Mouse (Mus musculus) CD8-positive naive resting alpha-beta T cell, adult 2 months (primary cell): ENCODE results near the gene Dusp1.
A peak's percentile ranks its signal among the peaks of the same experiment; 100 is the strongest.

Experiments
- DNase-seq, 2 experiments: peaks; one replicate each; pipeline ENCODE4 v3.0.0; 2022; ENCODE audit warnings: low read depth in 2 of 2, low spot score in 2 of 2

Gene Dusp1

GRCm38 (mm10) chr17:26563476-26563875 is 1.5 kb upstream of the Dusp1 start:
- no peak for DNase-seq

- DNase-seq, result no peak
Observed at GRCm38 (mm10) chr17:26562292-26562691, 364 bp upstream of the Dusp1 start.

GRCm38 (mm10) chr17:26561290-26561640 is 663 bp downstream of the Dusp1 start, which contains the start of gene Ergic1:
Gene Ergic1, plus strand, starts transcription at chr17:26561489.
- DNase-seq, result peak; percentile 63 to 68

- peak in 1 of 2 experiments; percentile 2 for DNase-seq
Observed at GRCm38 (mm10) chr17:26560526-26561289, 1.2 kb downstream of the Dusp1 start.

GRCm38 (mm10) chr17:26553033-26553432 is 8.9 kb downstream of the Dusp1 start:
- no peak for DNase-seq

- DNase-seq, result no peak
Observed at GRCm38 (mm10) chr17:26551104-26551503, 10.8 kb downstream of the Dusp1 start.

- DNase-seq, result no peak
Observed at GRCm38 (mm10) chr17:26549148-26549809, 12.6 kb downstream of the Dusp1 start.

GRCm38 (mm10) chr17:26548566-26548965 is 13.4 kb downstream of the Dusp1 start:
- DNase-seq, result no peak

GRCm38 (mm10) chr17:26547771-26548170 is 14.2 kb downstream of the Dusp1 start:
- DNase-seq, result no peak

- no peak for DNase-seq
Observed at GRCm38 (mm10) chr17:26544319-26544963, 17.5 kb downstream of the Dusp1 start.

GRCm38 (mm10) chr17:26540083-26540482 is 21.8 kb downstream of the Dusp1 start:
- no peak for DNase-seq

- no peak for DNase-seq
Observed at GRCm38 (mm10) chr17:26537722-26538471, 24.0 kb downstream of the Dusp1 start.

- DNase-seq, result no peak
Observed at GRCm38 (mm10) chr17:26535251-26536136, 26.4 kb downstream of the Dusp1 start.

- no peak for DNase-seq
Observed at GRCm38 (mm10) chr17:26534695-26535094, 27.2 kb downstream of the Dusp1 start.

GRCm38 (mm10) chr17:26533871-26534372 is 28.0 kb downstream of the Dusp1 start:
- DNase-seq, result no peak

GRCm38 (mm10) chr17:26532476-26533045 is 29.4 kb downstream of the Dusp1 start:
- no peak for DNase-seq

GRCm38 (mm10) chr17:26531395-26532027 is 30.4 kb downstream of the Dusp1 start:
- no peak for DNase-seq

GRCm38 (mm10) chr17:26530590-26531081 is 31.3 kb downstream of the Dusp1 start:
- no peak for DNase-seq

- DNase-seq, result no peak
Observed at GRCm38 (mm10) chr17:26529791-26530241, 32.1 kb downstream of the Dusp1 start.
